Mouse (Mus musculus) forebrain, embryonic 11.5 days (tissue): ENCODE data around the gene Prrt1. TPM values are rescaled to one million over a fixed set of nuclear protein-coding genes. Genes with fewer than 3 reads are reported as not detected.

Experiments used
- ATAC-seq: fragments of 200-750 bp; cut with Nextera tagmentation; replicated peaks from 2 replicates; pipeline ENCODE4 v1.8.0; 2017; ENCODE audit warnings: moderate TSS enrichment; ENCODE audit not compliant: low FRiP score
- DNase-seq: peaks from one replicate; pipeline ENCODE4 v3.0.0-alpha.2; 2017; ENCODE audit warnings: low spot score
- H3K27ac ChIP-seq: fragments of 300-500 bp; sonication (generic); 2 replicates; pipeline ENCODE4 v1.5.1; 2014; ENCODE audit warnings: low read depth, low read length
- H3K27me3 ChIP-seq: fragments of 300-500 bp; sonication (generic); 2 replicates; pipeline ENCODE4 v1.6.1; 2014; ENCODE audit warnings: mild to moderate bottlenecking, low read length, mixed read lengths; ENCODE audit not compliant: control insufficient read depth, insufficient read depth
- H3K36me3 ChIP-seq: fragments of 300-500 bp; sonication (generic); 2 replicates; pipeline ENCODE4 v1.6.1; 2014; ENCODE audit warnings: mild to moderate bottlenecking, low read length, moderate library complexity, mixed read lengths; ENCODE audit not compliant: control insufficient read depth, insufficient read depth
- H3K4me1 ChIP-seq: fragments of 300-500 bp; sonication (generic); replicated peaks from 2 replicates; pipeline ENCODE4 v1.6.1; 2014; ENCODE audit warnings: low read length, mixed read lengths; ENCODE audit not compliant: control insufficient read depth, insufficient read depth
- H3K4me2 ChIP-seq: fragments of 300-500 bp; sonication (generic); 2 replicates; pipeline ENCODE4 v1.6.1; 2014; ENCODE audit warnings: low read depth, mild to moderate bottlenecking, low read length, moderate library complexity, mixed read lengths; ENCODE audit not compliant: severe bottlenecking
- H3K4me3 ChIP-seq: fragments of 300-500 bp; sonication (generic); 2 replicates; pipeline ENCODE4 v1.5.1; 2014; ENCODE audit warnings: low read depth, low read length
- H3K9ac ChIP-seq: fragments of 300-500 bp; sonication (generic); 2 replicates; pipeline ENCODE4 v1.6.1; 2014; ENCODE audit warnings: low read length
- H3K9me3 ChIP-seq: fragments of 300-500 bp; sonication (generic); 2 replicates; pipeline ENCODE4 v1.6.1; 2016; ENCODE audit warnings: low read length, mixed read lengths; ENCODE audit not compliant: control insufficient read depth
- WGBS: fragments of 180-500 bp; shearing (Covaris S2); extraction: QIAGEN DNeasy Blood & Tissue Kit; methylation state at CpG from one replicate; pipeline ENCODE4 v1.1.7; 2014; 5-methylcytosine and 5-hydroxymethylcytosine counted together
- polyA plus RNA-seq: library from polyadenylated mRNA; unstranded; fragments of >200 nt; fragmentation: Nextera tagmentation; extraction: Ambion mirVana; gene quantifications from 2 replicates; pipeline ENCODE4 v1.2.1, GENCODE M21; 2014

The Prrt1 gene
- polyA plus RNA-seq, 1 experiment from 2014 or later = 2.4 TPM

DNA sequence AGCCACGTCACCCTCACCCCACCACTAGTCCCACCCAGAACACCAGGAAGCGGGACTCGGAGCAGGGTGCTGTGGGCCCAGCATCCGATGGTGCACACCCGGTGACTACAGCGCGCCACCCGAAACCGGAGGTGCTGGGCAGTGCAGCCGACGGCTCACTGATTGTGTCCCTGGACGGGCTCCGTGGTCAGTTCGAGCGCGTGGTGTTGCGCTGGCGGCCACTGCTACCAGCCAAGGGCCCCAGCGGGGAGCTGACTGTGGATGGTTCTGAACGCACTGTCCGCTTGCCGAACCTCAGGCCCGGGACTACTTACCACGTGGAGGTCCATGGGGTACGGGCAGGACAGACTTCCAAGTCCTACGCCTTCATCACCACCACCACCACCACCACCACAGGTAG, 50.9 kb downstream of the Prrt1 start:
- 0 out of 2 replicates have a peak, but pooled peaks cover 2% of the 10 kb centered on the region for H3K4me1 ChIP-seq
- H3K9ac ChIP-seq = no peak overlapping the region
- no peak overlapping the region for H3K4me2 ChIP-seq
- no peaks in the 10 kb centered on the region for H3K36me3 ChIP-seq
- H3K4me3 ChIP-seq = no peak overlapping the region
- no peak overlapping the region for H3K27ac ChIP-seq
- 87% methylated on average over 26 of the region's 26 CpGs for WGBS
- H3K27me3 ChIP-seq = peaks cover 2% of the 10 kb centered on the region; the same call in 1 of the 2 replicates
- no peaks in the 10 kb centered on the region for H3K9me3 ChIP-seq
- DNase-seq (no peak), ATAC-seq (no peak)

DNA sequence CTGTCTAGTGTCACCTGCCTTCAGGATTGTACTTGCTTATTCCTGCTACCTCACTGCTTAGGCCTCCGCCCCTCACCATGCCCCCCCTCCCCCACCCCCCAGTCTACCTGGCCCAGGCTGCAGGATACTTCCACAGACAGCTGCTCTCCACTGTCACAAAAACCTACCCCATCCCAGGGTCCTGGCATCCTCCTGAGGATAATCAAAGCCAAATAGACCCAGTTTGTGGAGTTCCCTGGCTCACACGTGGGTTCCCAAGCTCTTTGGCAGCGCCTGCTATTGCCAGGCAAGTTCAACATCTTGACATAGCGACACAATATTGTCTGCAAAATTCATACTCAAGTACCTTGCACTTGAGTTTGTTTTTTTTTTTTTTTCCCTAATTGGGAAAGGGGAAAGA, 51.3 kb downstream of the Prrt1 start:
- Histone ChIP-seq H3K4me1 (0 out of 2 replicates have a peak, but pooled peaks cover 2% of the 10 kb centered on the region), H3K9ac (no peak overlapping the region), H3K4me3 (no peak overlapping the region), H3K27ac (no peak overlapping the region), H3K27me3 (peaks cover 2% of the 10 kb centered on the region; the same call in 1 of the 2 replicates), H3K36me3 (no peaks in the 10 kb centered on the region), H3K9me3 (no peaks in the 10 kb centered on the region), H3K4me2 (no peak overlapping the region)
- ATAC-seq (no peak), DNase-seq (no peak)
- 80% methylated on average over 4 of the region's 4 CpGs for WGBS

DNA sequence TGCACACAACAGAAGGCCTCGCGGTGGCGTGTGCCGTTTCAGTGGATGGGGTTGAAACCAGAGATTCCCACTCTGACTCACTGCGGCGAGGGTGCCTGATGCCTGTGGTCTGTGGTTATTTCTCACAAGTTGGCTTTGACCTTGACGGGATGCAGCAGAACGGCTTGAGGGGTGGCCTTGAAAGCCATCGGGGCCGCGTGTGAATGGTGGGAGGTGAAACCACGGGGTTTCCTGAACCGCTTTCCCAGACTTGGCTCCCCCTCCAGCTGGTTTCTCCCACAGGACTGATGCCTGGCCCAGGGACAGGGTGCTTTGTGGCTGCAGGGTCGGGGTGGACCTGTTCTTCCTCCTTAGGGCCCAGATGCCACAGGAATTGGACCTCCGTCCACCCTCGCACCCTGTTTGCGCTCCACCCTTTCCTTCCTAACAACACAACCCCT, 51.8 kb downstream of the Prrt1 start:
- 0 out of 2 replicates have a peak, but pooled peaks cover 2% of the 10 kb centered on the region for H3K4me1 ChIP-seq
- no peak overlapping the region for H3K9ac ChIP-seq
- DNase-seq = no peak
- no peak overlapping the region for H3K27ac ChIP-seq
- H3K36me3 ChIP-seq = no peaks in the 10 kb centered on the region
- no peak overlapping the region for H3K4me3 ChIP-seq
- 84% methylated on average over 17 of the region's 17 CpGs for WGBS
- peaks cover 2% of the 10 kb centered on the region; the same call in 1 of the 2 replicates for H3K27me3 ChIP-seq
- ATAC-seq = no peak
- H3K9me3 ChIP-seq = no peaks in the 10 kb centered on the region
- H3K4me2 ChIP-seq = no peak overlapping the region

DNA sequence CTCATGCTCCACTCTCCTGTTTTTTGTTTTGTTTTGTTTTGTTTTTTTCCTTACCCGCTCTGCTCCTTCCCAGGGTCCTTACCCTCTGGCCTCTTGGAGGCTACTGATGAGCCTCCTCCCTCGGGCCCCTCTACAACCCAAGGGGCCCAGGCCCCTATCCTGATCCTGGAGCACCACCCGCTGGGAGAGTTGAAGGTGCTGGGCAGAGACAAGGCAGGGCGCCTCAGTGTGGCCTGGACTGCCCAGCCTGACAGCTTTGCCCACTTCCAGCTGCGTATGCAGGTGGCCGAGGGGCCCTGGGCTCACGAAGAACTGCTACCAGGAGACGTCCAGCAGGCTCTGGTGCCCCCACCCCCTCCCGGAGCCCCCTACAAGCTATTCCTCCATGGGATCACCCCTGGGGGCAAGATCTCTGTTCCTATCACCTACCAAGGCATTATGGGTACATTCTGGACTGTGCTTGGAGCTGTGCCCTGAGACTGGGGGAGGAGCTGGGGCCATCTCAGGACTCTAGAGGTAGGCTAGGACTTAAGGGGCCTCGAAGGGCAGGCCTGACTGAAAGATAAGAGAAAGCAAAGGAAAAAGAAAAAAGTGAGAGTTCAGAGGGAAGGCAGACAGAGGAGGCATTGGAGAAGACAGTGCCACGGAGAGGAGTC, 52.7 kb downstream of the Prrt1 start:
- Histone ChIP-seq H3K9ac (no peak overlapping the region), H3K9me3 (no peaks in the 10 kb centered on the region), H3K27me3 (peaks cover 2% of the 10 kb centered on the region; the same call in 1 of the 2 replicates), H3K4me1 (0 out of 2 replicates have a peak, but pooled peaks cover 2% of the 10 kb centered on the region), H3K27ac (no peak overlapping the region), H3K36me3 (no peaks in the 10 kb centered on the region), H3K4me3 (no peak overlapping the region), H3K4me2 (no peak overlapping the region)
- ATAC-seq = no peak
- DNase-seq = no peak
- 73% methylated on average over 11 of the region's 11 CpGs for WGBS

Other genes starting within 250 kb of the Prrt1 start
- 1.5 and 2.1 TPM in 2 replicates for gene BC051142, start 230.7 kb upstream of the Prrt1 start, polyA plus RNA-seq
- gene Btnl4, start 152.2 kb upstream of the Prrt1 start, polyA plus RNA-seq = not detected in 2 replicates
- gene Btnl6, start 112.2 kb upstream of the Prrt1 start, polyA plus RNA-seq = not detected in 2 replicates
- 5.9 and 8.7 TPM in 2 replicates for gene Notch4, start 65.3 kb upstream of the Prrt1 start, polyA plus RNA-seq
- gene Gpsm3, start 39.7 kb upstream of the Prrt1 start, polyA plus RNA-seq = 2.6 and 4.3 TPM in 2 replicates
- gene Pbx2, start 38.3 kb upstream of the Prrt1 start, polyA plus RNA-seq = 17.8 and 17.9 TPM in 2 replicates
- 2.4 and 4.0 TPM in 2 replicates for gene Ager, start 31.7 kb upstream of the Prrt1 start, polyA plus RNA-seq
- 158 and 169 TPM in 2 replicates for gene Rnf5, start 25.8 kb upstream of the Prrt1 start, polyA plus RNA-seq
- gene Agpat1, start 25.3 kb upstream of the Prrt1 start, polyA plus RNA-seq = 93.4 and 101 TPM in 2 replicates
- 1.6 and 2.3 TPM in 2 replicates for gene Egfl8, start 13.6 kb upstream of the Prrt1 start, polyA plus RNA-seq
- 26.4 and 29.0 TPM in 2 replicates for gene Ppt2, start 1.0 kb upstream of the Prrt1 start, polyA plus RNA-seq
- 14.5 and 18.2 TPM in 2 replicates for gene Fkbpl, start 15.2 kb downstream of the Prrt1 start, polyA plus RNA-seq
- 79.5 and 82.9 TPM in 2 replicates for gene Atf6b, start 17.6 kb downstream of the Prrt1 start, polyA plus RNA-seq
- gene Tnxb, start 41.0 kb downstream of the Prrt1 start, polyA plus RNA-seq = 0.03 TPM in 1 of 2 replicates, not detected in the other
- gene C4b, start 114.3 kb downstream of the Prrt1 start, polyA plus RNA-seq = 0.05 TPM in 1 of 2 replicates, not detected in the other
- not detected in 2 replicates for gene Cyp21a1, start 175.0 kb downstream of the Prrt1 start, polyA plus RNA-seq
- gene Stk19, start 207.4 kb downstream of the Prrt1 start, polyA plus RNA-seq = 26.3 and 28.3 TPM in 2 replicates
- 78.5 and 84.9 TPM in 2 replicates for gene Dxo, start 207.5 kb downstream of the Prrt1 start, polyA plus RNA-seq
- gene Skiv2l, start 220.7 kb downstream of the Prrt1 start, polyA plus RNA-seq = 53.1 and 55.1 TPM in 2 replicates
- 143 and 144 TPM in 2 replicates for gene Nelfe, start 220.9 kb downstream of the Prrt1 start, polyA plus RNA-seq
- gene Cfb, start 233.0 kb downstream of the Prrt1 start, polyA plus RNA-seq = 2.6 and 3.3 TPM in 2 replicates
- gene Zbtb12, start 249.9 kb downstream of the Prrt1 start, polyA plus RNA-seq = 2.1 and 2.8 TPM in 2 replicates